In genomic region chr16:91173870-91174278, GRCm38 (mm10) we compare ENCODE assay signal across 13 mouse cellular contexts. TPM values are rescaled to one million over a fixed set of nuclear protein-coding genes. Genes with fewer than 3 reads are reported as not detected.
DNase-seq lines count a peak whose midpoint lies in the region; ATAC-seq and TF ChIP-seq lines count a peak whose summit lies in the region.
"Had no signal": no experiment of that assay in that cellular context is flagged by ENCODE, and none has a peak within 500 bp of the region (broad histone marks: within the 10 kb centered on the region; RNA-seq: fewer than 3 reads in every experiment).

No protein-coding gene starts in this region.

- no peaks in the 10 kb centered on the region for H3K79me2 ChIP-seq in heart, adult 2 months (replicated peaks; ENCODE audit: control insufficient read depth, insufficient read depth, low read length)

- no peak for DNase-seq in kidney, postnatal 36 days
- no peak for DNase-seq in right cerebral cortex, postnatal 14 days
- DNase-seq in adrenal gland, adult 8-10 months, result no peak
- no peak for DNase-seq in testis, postnatal 14 days (ENCODE audit: low spot score)
- no peak for DNase-seq in heart, adult 2 months
- DNase-seq: kidney, postnatal 10 days; lung, adult 18-20 months had no signal

- no peak for TF ChIP-seq EP300 in heart, adult 2 months (IDR thresholded peaks at IDR 0.05; ENCODE audit: insufficient read depth, low read depth, low read length)

- H3K9me3 ChIP-seq in kidney, embryonic 16.5 days (ENCODE audit: low read length), result no peaks in the 10 kb centered on the region
- H3K9me3 ChIP-seq in forebrain, embryonic 16.5 days (ENCODE audit: control insufficient read depth, low read length), result no peaks in the 10 kb centered on the region
- H3K9me3 ChIP-seq in limb, embryonic 12.5 days, result no peaks in the 10 kb centered on the region

- H3K4me1 ChIP-seq in kidney, embryonic 16.5 days (ENCODE audit: insufficient read depth, low read length), result 0 out of 2 replicates have a peak, but pooled peaks cover 2% of the 10 kb centered on the region
- H3K4me1 ChIP-seq in forebrain, embryonic 16.5 days (replicated peaks; ENCODE audit: control insufficient read depth, insufficient read depth, low read length), result peaks cover 46% of the 10 kb centered on the region
- peaks cover 33% of the 10 kb centered on the region for H3K4me1 ChIP-seq in limb, embryonic 12.5 days (replicated peaks)
- H3K4me1 ChIP-seq in heart, adult 2 months (ENCODE audit: control insufficient read depth, insufficient read depth, low read length), result no peaks in the 10 kb centered on the region

- H3K27ac ChIP-seq in kidney, embryonic 16.5 days (ENCODE audit: low read length), result no peak overlapping the region
- H3K27ac ChIP-seq in forebrain, embryonic 16.5 days (ENCODE audit: low read length), result no peak overlapping the region; the same call in 1 of the 2 replicates
- H3K27ac ChIP-seq in limb, embryonic 12.5 days, result 0 out of 2 replicates have a peak overlapping the region, but pooled peaks have one; percentile 0
- no peak overlapping the region for H3K27ac ChIP-seq in heart, adult 2 months

- H3K4me2 ChIP-seq in kidney, embryonic 16.5 days (replicated peaks; ENCODE audit: low read depth, low read length), result no peak overlapping the region
- H3K4me2 ChIP-seq in forebrain, embryonic 16.5 days (ENCODE audit: low read length), result peak overlapping the region; percentile 41; the same call in 1 of the 2 replicates
- H3K4me2 ChIP-seq in limb, embryonic 12.5 days, result no peak overlapping the region

- H3K27me3 ChIP-seq in kidney, embryonic 16.5 days (ENCODE audit: insufficient read depth, low read length), result peaks cover 83% of the 10 kb centered on the region
- H3K27me3 ChIP-seq in forebrain, embryonic 16.5 days (replicated peaks; ENCODE audit: control insufficient read depth, insufficient read depth, low read length), result peaks cover 43% of the 10 kb centered on the region
- peaks cover 46% of the 10 kb centered on the region for H3K27me3 ChIP-seq in limb, embryonic 12.5 days
- no peaks in the 10 kb centered on the region for H3K27me3 ChIP-seq in heart, adult 2 months (ENCODE audit: control insufficient read depth, insufficient read depth, low read length)

- H3K4me3 ChIP-seq in kidney, embryonic 16.5 days (ENCODE audit: low read length), result no peak overlapping the region
- no peak overlapping the region for H3K4me3 ChIP-seq in forebrain, embryonic 16.5 days (replicated peaks; ENCODE audit: low read length)
- H3K4me3 ChIP-seq in limb, embryonic 12.5 days (replicated peaks), result no peak overlapping the region
- no peak overlapping the region for H3K4me3 ChIP-seq in heart, adult 2 months

- TF ChIP-seq CTCF in heart, adult 2 months (IDR thresholded peaks at IDR 0.05), result no peak

- H3K36me3 ChIP-seq in kidney, embryonic 16.5 days (ENCODE audit: insufficient read depth, low read length), result no peaks in the 10 kb centered on the region
- no peaks in the 10 kb centered on the region for H3K36me3 ChIP-seq in forebrain, embryonic 16.5 days (ENCODE audit: control insufficient read depth, insufficient read depth)
- H3K36me3 ChIP-seq in limb, embryonic 12.5 days, result no peaks in the 10 kb centered on the region
- H3K36me3 ChIP-seq in heart, adult 2 months (ENCODE audit: control insufficient read depth, insufficient read depth, low read length), result no peaks in the 10 kb centered on the region

- ATAC-seq in kidney, embryonic 16.5 days (ENCODE audit: low FRiP score, low TSS enrichment), result 0 out of 2 replicates have a peak, but pooled peaks have one; percentile 49
- peak; percentile 53 for ATAC-seq in forebrain, embryonic 16.5 days
- 0 out of 2 replicates have a peak, but pooled peaks have one; percentile 52 for ATAC-seq in limb, embryonic 12.5 days (ENCODE audit: insufficient number of reproducible peaks, insufficient read depth, low FRiP score, low TSS enrichment, low read depth)

- WGBS in kidney, embryonic 16.5 days, result 27% methylated on average over 3 of the region's 3 CpGs
- 0% methylated on average over 3 of the region's 3 CpGs for WGBS in forebrain, embryonic 16.5 days
- 21% methylated on average over 3 of the region's 3 CpGs for WGBS in limb, embryonic 12.5 days
- 34% methylated on average over 3 of the region's 3 CpGs for WGBS in heart, adult 2 months

- no peak overlapping the region for H3K9ac ChIP-seq in kidney, embryonic 16.5 days (replicated peaks; ENCODE audit: low read length)
- H3K9ac ChIP-seq in forebrain, embryonic 16.5 days (replicated peaks; ENCODE audit: low read depth, low read length), result no peak overlapping the region
- no peak overlapping the region for H3K9ac ChIP-seq in limb, embryonic 12.5 days (replicated peaks)
- H3K9ac ChIP-seq in heart, adult 2 months (ENCODE audit: low read depth, low read length), result no peak overlapping the region

- TF ChIP-seq POLR2A in heart, adult 2 months (IDR thresholded peaks at IDR 0.05; ENCODE audit: insufficient read depth, low read depth, low read length), result no peak

- intact Hi-C loops in heart, adult 2 months (cut with DNase I), result no loop called here

RNA-seq across cellular contexts. Expression of gene Olig2, which starts 51.4 kb away (rescaled TPM):
- polyA plus RNA-seq in kidney, embryonic 16.5 days (2015; fragmentation: Nextera tagmentation; extraction: Ambion mirVana), result not detected in 2 replicates
- polyA plus RNA-seq in forebrain, embryonic 16.5 days (2015; fragmentation: Nextera tagmentation; extraction: Ambion mirVana), result 4.7 and 5.7 TPM in 2 replicates
- 0.13 TPM in 1 of 2 replicates, not detected in the other for polyA plus RNA-seq in limb, embryonic 12.5 days (2016; fragmentation: Nextera tagmentation; extraction: Ambion mirVana)
- not detected for total RNA-seq in adrenal gland, adult 8-10 months (2022)
- total RNA-seq in heart, adult 2 months (2021), result not detected
- polyA plus RNA-seq in heart, adult 2 months (2012; rRNA removed), result not detected in 2 replicates
- total RNA-seq: gastrocnemius, adult 18-20 months had no signal
- polyA plus RNA-seq: heart, postnatal 0 days; urinary bladder, adult 2 months had no signal
